Mouse (Mus musculus) G1E (cell line): ENCODE measurements around the gene Chpt1.

Source experiments
- CTCF ChIP-seq: IDR thresholded peaks from 2 replicates; pipeline ENCODE4 v1.5.1; 2012; ENCODE audit warnings: low read depth, low read length, inconsistent platforms, mixed read lengths
- GATA1 ChIP-seq: IDR thresholded peaks from 2 replicates; pipeline ENCODE4 v1.6.1; 2012; ENCODE audit warnings: borderline replicate concordance, low read length, inconsistent platforms, mixed read lengths
- TAL1 ChIP-seq: conservative IDR thresholded peaks from 2 replicates; pipeline ENCODE4 v1.6.1; 2012; ENCODE audit warnings: low read depth, low read length, inconsistent platforms, mixed read lengths

DNA sequence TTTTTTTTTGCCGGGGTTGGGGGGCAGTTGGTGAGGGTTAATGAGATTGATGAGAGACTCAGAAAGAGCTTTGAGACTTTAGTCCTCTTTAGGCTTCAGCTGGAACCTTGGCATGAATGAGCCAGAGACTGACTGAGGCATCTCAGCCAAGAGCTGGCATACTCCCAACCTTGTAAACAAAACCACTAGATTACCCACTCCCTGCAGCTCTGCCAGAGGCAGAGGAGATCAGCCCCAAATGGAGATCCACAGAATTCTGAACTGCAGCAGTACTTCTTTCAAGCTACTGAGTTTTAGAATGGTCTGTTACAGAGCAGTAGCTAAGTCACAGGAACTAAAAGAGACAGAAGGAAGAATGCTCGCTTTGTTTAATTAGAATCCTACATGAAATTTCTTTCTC, 52.7 kb downstream of the Chpt1 start:
- TF ChIP-seq CTCF (no peak), TAL1 (no peak), GATA1 (no peak)
